Mouse (Mus musculus) G1E (cell line): ENCODE measurements around the gene Cwf19l1.

Experiments
- CTCF ChIP-seq: IDR thresholded peaks from 2 replicates; pipeline ENCODE4 v1.5.1; 2012; ENCODE audit warnings: low read depth, low read length, inconsistent platforms, mixed read lengths
- GATA1 ChIP-seq: IDR thresholded peaks from 2 replicates; pipeline ENCODE4 v1.6.1; 2012; ENCODE audit warnings: borderline replicate concordance, low read length, inconsistent platforms, mixed read lengths
- GATA2 ChIP-seq: IDR thresholded peaks from 2 replicates; pipeline ENCODE4 v1.6.1; 2012; ENCODE audit warnings: low read depth, low read length, inconsistent platforms, borderline replicate concordance
- TAL1 ChIP-seq: conservative IDR thresholded peaks from 2 replicates; pipeline ENCODE4 v1.6.1; 2012; ENCODE audit warnings: low read depth, low read length, inconsistent platforms, mixed read lengths

GRCm38 (mm10) chr19:44111706-44112105, 24.0 kb downstream of the Cwf19l1 start:
- TF ChIP-seq CTCF: 0 out of 2 replicates have a peak, but pooled peaks have one; percentile 18
- TF ChIP-seq GATA1: no peak
- no peak for TF ChIP-seq TAL1
- TF ChIP-seq GATA2: no peak
